Mouse (Mus musculus) left cerebral cortex, adult 18-20 months (tissue): ENCODE data around the gene Pla2g1b. TPM values are rescaled to one million over a fixed set of nuclear protein-coding genes. Genes with fewer than 3 reads are reported as not detected.

Experiments used
- DNase-seq, 2 experiments: peaks; one replicate each; pipeline ENCODE4 v3.0.0; 2021 to 2022; ENCODE audit warnings: low spot score in 2 of 2, mixed read lengths in 1 of 2
- total RNA-seq, 2 experiments: library from RNA; stranded (reverse); gene quantifications; 2 replicates each; pipeline ENCODE4 v1.2.3; 2021

Pla2g1b gene
- total RNA-seq, 2 experiments from 2014 or later, result not detected

- no peak for DNase-seq
Measured at GRCm38 (mm10) chr5:115444130-115444529, 21.9 kb upstream of the Pla2g1b start.

GRCm38 (mm10) chr5:115447108-115447507 is 19.0 kb upstream of the Pla2g1b start:
- no peak for DNase-seq

- no peak for DNase-seq
Measured at GRCm38 (mm10) chr5:115449247-115449646, 16.8 kb upstream of the Pla2g1b start.

GRCm38 (mm10) chr5:115450410-115451317 is 15.4 kb upstream of the Pla2g1b start:
- DNase-seq, result no peak

- no peak for DNase-seq
Measured at GRCm38 (mm10) chr5:115454422-115455090, 11.5 kb upstream of the Pla2g1b start.

- DNase-seq, result no peak
Measured at GRCm38 (mm10) chr5:115455838-115456237, 10.2 kb upstream of the Pla2g1b start.

- no peak for DNase-seq
Measured at GRCm38 (mm10) chr5:115458918-115459317, 7.1 kb upstream of the Pla2g1b start.

GRCm38 (mm10) chr5:115464408-115465115 is 1.5 kb upstream of the Pla2g1b start:
- DNase-seq, result no peak

GRCm38 (mm10) chr5:115469791-115470190 is 3.7 kb downstream of the Pla2g1b start:
- no peak for DNase-seq

- peak; percentile 54 to 57 for DNase-seq
Measured at GRCm38 (mm10) chr5:115470766-115471531, 4.9 kb downstream of the Pla2g1b start.

GRCm38 (mm10) chr5:115473191-115473590 is 7.1 kb downstream of the Pla2g1b start:
- DNase-seq, result no peak

- DNase-seq, result no peak
Measured at GRCm38 (mm10) chr5:115474174-115474828, 8.2 kb downstream of the Pla2g1b start.

GRCm38 (mm10) chr5:115475337-115476106 is 9.5 kb downstream of the Pla2g1b start:
- DNase-seq, result peak; percentile 37 to 42

- DNase-seq, result no peak
Measured at GRCm38 (mm10) chr5:115476107-115476727, 10.2 kb downstream of the Pla2g1b start.

- no peak for DNase-seq
Measured at GRCm38 (mm10) chr5:115479561-115479960, 13.5 kb downstream of the Pla2g1b start.

- no peak for DNase-seq
Measured at GRCm38 (mm10) chr5:115480101-115480500, 14.0 kb downstream of the Pla2g1b start.

- no peak for DNase-seq
Measured at GRCm38 (mm10) chr5:115482390-115483265, 16.6 kb downstream of the Pla2g1b start.

- no peak for DNase-seq
Measured at GRCm38 (mm10) chr5:115483385-115483784, 17.3 kb downstream of the Pla2g1b start.
